Mouse (Mus musculus): ENCODE results near the gene Kcnip4.
A peak's percentile ranks its signal among the peaks of the same experiment; 100 is the strongest.

Kcnip4 gene

GRCm38 (mm10) chr5:48419741-48420140 is 1105.0 kb downstream of the Kcnip4 start:
- DNase-seq (ENCODE audit: low read depth, low spot score), result no peak

GRCm38 (mm10) chr5:48412261-48412660 is 1112.4 kb downstream of the Kcnip4 start:
- DNase-seq (ENCODE audit: low read depth, low spot score), result no peak

GRCm38 (mm10) chr5:48411462-48411861 is 1113.2 kb downstream of the Kcnip4 start:
- no peak for DNase-seq (ENCODE audit: low read depth, low spot score)

- no peak for DNase-seq (ENCODE audit: low read depth, low spot score)
Observed at GRCm38 (mm10) chr5:48410348-48410747, 1114.4 kb downstream of the Kcnip4 start.

- no peak for DNase-seq (ENCODE audit: low read depth, low spot score)
Observed at GRCm38 (mm10) chr5:48408276-48408675, 1116.4 kb downstream of the Kcnip4 start.

- DNase-seq (ENCODE audit: low read depth, low spot score), result no peak
Observed at GRCm38 (mm10) chr5:48402497-48402896, 1122.2 kb downstream of the Kcnip4 start.

- peak; percentile 87 for DNase-seq (ENCODE audit: low read depth, low spot score)
Observed at GRCm38 (mm10) chr5:48371890-48372766, 1152.6 kb downstream of the Kcnip4 start.

- DNase-seq (ENCODE audit: low read depth, low spot score), result no peak
Observed at GRCm38 (mm10) chr5:48349309-48349708, 1175.4 kb downstream of the Kcnip4 start.

- DNase-seq (ENCODE audit: low read depth, low spot score), result no peak
Observed at GRCm38 (mm10) chr5:48345983-48346648, 1178.6 kb downstream of the Kcnip4 start.

GRCm38 (mm10) chr5:48345095-48345982 is 1179.4 kb downstream of the Kcnip4 start:
- peak; percentile 28 for DNase-seq (ENCODE audit: low read depth, low spot score)

- no peak for DNase-seq (ENCODE audit: low read depth, low spot score)
Observed at GRCm38 (mm10) chr5:48340808-48341433, 1183.8 kb downstream of the Kcnip4 start.

Data from brain, embryonic 18.5 days (tissue).